ENCODE assay signal across 10 mouse cellular contexts in the genomic region with DNA sequence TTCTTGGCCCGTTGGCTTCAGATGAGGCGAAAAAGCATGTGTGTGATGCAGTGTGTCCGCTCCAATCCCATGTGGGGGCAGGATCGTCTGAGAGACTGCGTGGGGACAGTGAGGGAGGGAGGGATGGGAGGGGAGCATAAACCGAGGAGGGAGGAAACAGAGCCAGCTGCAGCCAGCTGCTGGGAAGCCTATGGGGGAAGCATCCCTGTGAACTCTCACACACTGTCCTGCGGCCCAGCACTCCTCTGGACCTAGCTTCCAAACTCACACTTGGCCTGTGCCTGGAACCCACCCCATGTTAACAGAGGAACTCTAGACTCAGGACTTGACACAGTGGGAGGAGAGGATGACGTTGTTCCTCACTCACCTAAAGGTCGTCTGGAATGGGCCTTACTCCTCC. TPM values are rescaled to one million over a fixed set of nuclear protein-coding genes. Genes with fewer than 3 reads are reported as not detected.
A peak's percentile ranks its signal among the peaks of the same experiment; 100 is the strongest.
DNase-seq lines count a peak whose midpoint lies in the region; ATAC-seq lines count a peak whose summit lies in the region.
"Had no signal": no experiment of that assay in that cellular context is flagged by ENCODE, and none has a peak within 500 bp of the region (broad histone marks: within the 10 kb centered on the region; RNA-seq: fewer than 3 reads in every experiment).

No protein-coding gene starts in this region.

- peak overlapping the region; percentile 76 for H3K27ac ChIP-seq in heart, embryonic 16.5 days (ENCODE audit: low read length)

- H3K27me3 ChIP-seq in heart, embryonic 16.5 days (ENCODE audit: control insufficient read depth, insufficient read depth, low read length) = 0 out of 2 replicates have a peak, but pooled peaks cover 3% of the 10 kb centered on the region

- H3K9me3 ChIP-seq in heart, embryonic 16.5 days (replicated peaks; ENCODE audit: control insufficient read depth, low read length) = no peaks in the 10 kb centered on the region

- intact Hi-C loops in left cerebral cortex, postnatal 14 days (cut with DNase I) = no loop called here

- 61% methylated on average over 9 of the region's 9 CpGs for WGBS in heart, embryonic 16.5 days

- H3K4me2 ChIP-seq in heart, embryonic 16.5 days (ENCODE audit: low read depth, low read length) = no peak overlapping the region

- peak; percentile 61 for ATAC-seq in heart, embryonic 16.5 days (replicated peaks; ENCODE audit: extremely low read depth, insufficient read depth, low FRiP score)
- ATAC-seq in granulocyte monocyte progenitor cell, adult 5-6 weeks (replicated peaks; ENCODE audit: poor library complexity, severe bottlenecking) = no peak

- H3K4me3 ChIP-seq in heart, embryonic 16.5 days (ENCODE audit: low read length) = no peak overlapping the region

- peaks cover 14% of the 10 kb centered on the region for H3K4me1 ChIP-seq in heart, embryonic 16.5 days (ENCODE audit: control insufficient read depth, insufficient read depth, low read length)

- DNase-seq in adrenal gland, postnatal 14 days = peak; percentile 20
- DNase-seq in adrenal gland, postnatal 10 days = no peak
- peak; percentile 95 for DNase-seq in kidney, postnatal 10 days
- DNase-seq in ovary, adult 18-20 months (ENCODE audit: low spot score) = peak; percentile 66
- no peak for DNase-seq in left cerebral cortex, postnatal 14 days (ENCODE audit: low spot score in 2 of 2)
- no peak for DNase-seq in adrenal gland, adult 2 months

- no peaks in the 10 kb centered on the region for H3K36me3 ChIP-seq in heart, embryonic 16.5 days (ENCODE audit: control insufficient read depth, insufficient read depth)

- H3K9ac ChIP-seq in heart, embryonic 16.5 days (ENCODE audit: low read length) = no peak overlapping the region

RNA-seq across cellular contexts. Expression of a gene that starts 6.4 kb away (rescaled TPM):
- 7.2 and 7.7 TPM in 2 replicates for total RNA-seq in adrenal gland, postnatal 14 days (2021)
- total RNA-seq in adrenal gland, postnatal 10 days (2021) = 10 to 100 TPM in 1 of 2 experiments, 1 to 10 TPM in 1; 6.4 to 11.6 TPM
- polyA plus RNA-seq in heart, embryonic 16.5 days (2015; fragmentation: Nextera tagmentation; extraction: Ambion mirVana) = 11.2 and 12.7 TPM in 2 replicates
- total RNA-seq in left cerebral cortex, postnatal 14 days (2021) = 1 to 10 TPM; 4.4 to 5.0 TPM
- total RNA-seq in granulocyte monocyte progenitor cell, adult 5-6 weeks (2014; fragmentation: Nextera tagmentation) = 7.1 and 15.7 TPM in 2 replicates
- total RNA-seq in granulocyte monocyte progenitor cell, adult 5-6 weeks (2017) = 11.8 and 13.7 TPM in 2 replicates
- total RNA-seq in adrenal gland, adult 2 months (2021) = 10 to 100 TPM in 1 of 2 experiments, 1 to 10 TPM in 1; 4.8 to 10.1 TPM
- polyA plus RNA-seq in adrenal gland, adult 2 months (2012; rRNA removed) = 9.4 and 13.8 TPM in 2 replicates

RNA-seq across cellular contexts. Expression of a gene that starts 6.4 kb away (rescaled TPM):
- 100 and 110 TPM in 2 replicates for total RNA-seq in adrenal gland, postnatal 14 days (2021)
- total RNA-seq in adrenal gland, postnatal 10 days (2021) = 100 to 1,000 TPM in 1 of 2 experiments, 10 to 100 TPM in 1; 84.9 to 110 TPM
- 48.1 and 53.3 TPM in 2 replicates for polyA plus RNA-seq in heart, embryonic 16.5 days (2015; fragmentation: Nextera tagmentation; extraction: Ambion mirVana)
- total RNA-seq in left cerebral cortex, postnatal 14 days (2021) = 100 to 1,000 TPM; 122 to 130 TPM
- total RNA-seq in granulocyte monocyte progenitor cell, adult 5-6 weeks (2014; fragmentation: Nextera tagmentation) = 61.9 and 83.7 TPM in 2 replicates
- 25.1 and 41.3 TPM in 2 replicates for total RNA-seq in granulocyte monocyte progenitor cell, adult 5-6 weeks (2017)
- 100 to 1,000 TPM in 1 of 2 experiments, 10 to 100 TPM in 1; 83.5 to 110 TPM for total RNA-seq in adrenal gland, adult 2 months (2021)
- 160 and 180 TPM in 2 replicates for polyA plus RNA-seq in adrenal gland, adult 2 months (2012; rRNA removed)

RNA-seq across cellular contexts. Expression of a gene that starts 11.3 kb away (rescaled TPM):
- 90.2 and 99.1 TPM in 2 replicates for total RNA-seq in adrenal gland, postnatal 14 days (2021)
- total RNA-seq in adrenal gland, postnatal 10 days (2021) = 10 to 100 TPM; 66.9 to 72.8 TPM
- polyA plus RNA-seq in heart, embryonic 16.5 days (2015; fragmentation: Nextera tagmentation; extraction: Ambion mirVana) = 50.8 and 63.9 TPM in 2 replicates
- 10 to 100 TPM; 52.6 to 53.0 TPM for total RNA-seq in left cerebral cortex, postnatal 14 days (2021)
- total RNA-seq in granulocyte monocyte progenitor cell, adult 5-6 weeks (2014; fragmentation: Nextera tagmentation) = 0.45 and 1.0 TPM in 2 replicates
- 1.8 and 3.0 TPM in 2 replicates for total RNA-seq in granulocyte monocyte progenitor cell, adult 5-6 weeks (2017)
- total RNA-seq in adrenal gland, adult 2 months (2021) = 10 to 100 TPM; 51.8 to 76.0 TPM
- polyA plus RNA-seq in adrenal gland, adult 2 months (2012; rRNA removed) = 120 and 150 TPM in 2 replicates

RNA-seq across cellular contexts. Expression of a gene that starts 19.4 kb away (rescaled TPM):
- not detected in 2 replicates for total RNA-seq in adrenal gland, postnatal 14 days (2021)
- total RNA-seq in adrenal gland, postnatal 10 days (2021) = not detected
- polyA plus RNA-seq in heart, embryonic 16.5 days (2015; fragmentation: Nextera tagmentation; extraction: Ambion mirVana) = 0.62 TPM in 1 of 2 replicates, not detected in the other
- total RNA-seq in left cerebral cortex, postnatal 14 days (2021) = 1 to 10 TPM in 1 of 2 experiments, under 1 TPM in 1; 0.95 to 1.4 TPM
- total RNA-seq in granulocyte monocyte progenitor cell, adult 5-6 weeks (2014; fragmentation: Nextera tagmentation) = not detected in 2 replicates
- 0.82 TPM in 1 of 2 replicates, not detected in the other for total RNA-seq in granulocyte monocyte progenitor cell, adult 5-6 weeks (2017)
- total RNA-seq in adrenal gland, adult 2 months (2021) = not detected
- polyA plus RNA-seq in adrenal gland, adult 2 months (2012; rRNA removed) = 0.60 and 2.4 TPM in 2 replicates
- total RNA-seq: hematopoietic stem cell, adult 5-6 weeks; neutrophil, adult 5-6 weeks had no signal

RNA-seq across cellular contexts. Expression of a gene that starts 30.6 kb away (rescaled TPM):
- total RNA-seq in adrenal gland, postnatal 14 days (2021) = 44.5 and 47.4 TPM in 2 replicates
- total RNA-seq in adrenal gland, postnatal 10 days (2021) = 10 to 100 TPM; 38.9 to 42.2 TPM
- 11.9 and 17.0 TPM in 2 replicates for polyA plus RNA-seq in heart, embryonic 16.5 days (2015; fragmentation: Nextera tagmentation; extraction: Ambion mirVana)
- total RNA-seq in left cerebral cortex, postnatal 14 days (2021) = 10 to 100 TPM; 37.9 to 39.3 TPM
- 18.2 and 40.4 TPM in 2 replicates for total RNA-seq in granulocyte monocyte progenitor cell, adult 5-6 weeks (2014; fragmentation: Nextera tagmentation)
- total RNA-seq in granulocyte monocyte progenitor cell, adult 5-6 weeks (2017) = 16.1 and 17.8 TPM in 2 replicates
- 10 to 100 TPM; 40.8 to 51.3 TPM for total RNA-seq in adrenal gland, adult 2 months (2021)
- 86.0 and 99.0 TPM in 2 replicates for polyA plus RNA-seq in adrenal gland, adult 2 months (2012; rRNA removed)

Comparison
In these comparisons a context has a peak if more than half of its experiments do, and no peak if none do; other contexts are left out.
1. DNase-seq: peak in adrenal gland, postnatal 14 days (single experiment), kidney, postnatal 10 days (single experiment) and ovary, adult 18-20 months (single experiment); none in adrenal gland, postnatal 10 days (single experiment), left cerebral cortex, postnatal 14 days (0 of 2) and adrenal gland, adult 2 months (single experiment).
2. RNA of a gene that starts 11.3 kb away (total RNA-seq): 90.2 to 99.1 TPM in adrenal gland, postnatal 14 days, 51.8 to 76.0 TPM in adrenal gland, adult 2 months, 66.9 to 72.8 TPM in adrenal gland, postnatal 10 days and 52.6 to 53.0 TPM in left cerebral cortex, postnatal 14 days; 0.45 to 3.0 TPM in granulocyte monocyte progenitor cell, adult 5-6 weeks; every median in the first group is over 10 times any median in the second.